Mouse (Mus musculus): ENCODE results near the gene Dnajc16. TPM values are rescaled to one million over a fixed set of nuclear protein-coding genes. Genes with fewer than 3 reads are reported as not detected.

The Dnajc16 gene
- polyA plus RNA-seq (2012; rRNA removed) (11.9 and 12.4 TPM in 2 replicates), polyA plus RNA-seq (2014; fragmentation: Nextera tagmentation; extraction: Ambion mirVana) (2.8 and 3.2 TPM in 2 replicates)

GRCm38 (mm10) chr4:141790524-141790990 lies at the start of gene Dnajc16:
Dnajc16 (minus strand) TSS chr4:141790931.
- WGBS = under 1% methylated on average over 37 of the region's 42 CpGs
- Histone ChIP-seq H3K36me3 (ENCODE audit: control insufficient read depth, insufficient read depth, low read length) (peaks cover 14% of the 10 kb centered on the region), H3K27ac (replicated peaks; ENCODE audit: low read depth, low read length) (0 out of 2 replicates have a peak within 1 kb of the TSS, but pooled peaks have one; percentile 58), H3K9me3 (ENCODE audit: control insufficient read depth, low read length) (no peaks in the 10 kb centered on the region), H3K4me2 (replicated peaks; ENCODE audit: low read depth, low read length, severe bottlenecking) (peak within 1 kb of the TSS; percentile 89), H3K27me3 (ENCODE audit: control insufficient read depth, insufficient read depth, low read length) (no peaks in the 10 kb centered on the region), H3K4me3 (replicated peaks; ENCODE audit: low read length) (peak within 1 kb of the TSS; percentile 97), H3K9ac (ENCODE audit: low read depth, low read length, severe bottlenecking) (peak within 1 kb of the TSS; percentile 87), H3K4me1 (ENCODE audit: control insufficient read depth, insufficient read depth, low read length) (peaks cover 12% of the 10 kb centered on the region; the same call in 1 of the 2 replicates)
- DNase-seq (ENCODE audit: low spot score) = peak; percentile 99
- peak; percentile 72; the same call in 1 of the 2 replicates for TF ChIP-seq POLR2A (IDR thresholded peaks at IDR 0.05; ENCODE audit: borderline replicate concordance, extremely low read depth, insufficient read depth, insufficient read length)
- ATAC-seq (ENCODE audit: low FRiP score, low read depth) = peak; percentile 91

GRCm38 (mm10) chr4:141834536-141835095 lies 43.9 kb upstream of the Dnajc16 start:
- Histone ChIP-seq H3K4me3 (replicated peaks; ENCODE audit: low read length) (no peak overlapping the region), H3K36me3 (ENCODE audit: control insufficient read depth, insufficient read depth, low read length) (no peaks in the 10 kb centered on the region), H3K4me1 (ENCODE audit: control insufficient read depth, insufficient read depth, low read length) (no peaks in the 10 kb centered on the region), H3K27ac (replicated peaks; ENCODE audit: low read depth, low read length) (no peak overlapping the region), H3K9me3 (ENCODE audit: control insufficient read depth, low read length) (no peaks in the 10 kb centered on the region), H3K27me3 (ENCODE audit: control insufficient read depth, insufficient read depth, low read length) (no peaks in the 10 kb centered on the region), H3K4me2 (replicated peaks; ENCODE audit: low read depth, low read length, severe bottlenecking) (no peak overlapping the region), H3K9ac (ENCODE audit: low read depth, low read length, severe bottlenecking) (no peak overlapping the region)
- ATAC-seq (ENCODE audit: low FRiP score, low read depth) = no peak
- DNase-seq (ENCODE audit: low spot score) = no peak
- no peak for TF ChIP-seq POLR2A (IDR thresholded peaks at IDR 0.05; ENCODE audit: borderline replicate concordance, extremely low read depth, insufficient read depth, insufficient read length)
- WGBS = 57% methylated on average over 5 of the region's 5 CpGs

GRCm38 (mm10) chr4:141833911-141834310 lies 43.2 kb upstream of the Dnajc16 start:
- Histone ChIP-seq H3K9me3 (ENCODE audit: control insufficient read depth, low read length) (no peaks in the 10 kb centered on the region), H3K27ac (replicated peaks; ENCODE audit: low read depth, low read length) (no peak overlapping the region), H3K4me2 (replicated peaks; ENCODE audit: low read depth, low read length, severe bottlenecking) (no peak overlapping the region), H3K27me3 (ENCODE audit: control insufficient read depth, insufficient read depth, low read length) (no peaks in the 10 kb centered on the region), H3K4me1 (ENCODE audit: control insufficient read depth, insufficient read depth, low read length) (no peaks in the 10 kb centered on the region), H3K4me3 (replicated peaks; ENCODE audit: low read length) (no peak overlapping the region), H3K9ac (ENCODE audit: low read depth, low read length, severe bottlenecking) (no peak overlapping the region), H3K36me3 (ENCODE audit: control insufficient read depth, insufficient read depth, low read length) (no peaks in the 10 kb centered on the region)
- WGBS = 46% methylated on average over 1 of the region's 1 CpGs
- ATAC-seq (ENCODE audit: low FRiP score, low read depth) = no peak
- no peak for DNase-seq (ENCODE audit: low spot score)
- no peak for TF ChIP-seq POLR2A (IDR thresholded peaks at IDR 0.05; ENCODE audit: borderline replicate concordance, extremely low read depth, insufficient read depth, insufficient read length)

GRCm38 (mm10) chr4:141831361-141831760 lies 40.6 kb upstream of the Dnajc16 start:
- no peak overlapping the region for H3K27ac ChIP-seq (replicated peaks; ENCODE audit: low read depth, low read length)
- ATAC-seq (ENCODE audit: low FRiP score, low read depth) (no peak), DNase-seq (ENCODE audit: low spot score) (no peak)
- no peaks in the 10 kb centered on the region for H3K36me3 ChIP-seq (ENCODE audit: control insufficient read depth, insufficient read depth, low read length)
- H3K4me3 ChIP-seq (replicated peaks; ENCODE audit: low read length) = no peak overlapping the region
- no peak for TF ChIP-seq POLR2A (IDR thresholded peaks at IDR 0.05; ENCODE audit: borderline replicate concordance, extremely low read depth, insufficient read depth, insufficient read length)
- no peaks in the 10 kb centered on the region for H3K27me3 ChIP-seq (ENCODE audit: control insufficient read depth, insufficient read depth, low read length)
- WGBS = 85% methylated on average over 7 of the region's 7 CpGs
- no peak overlapping the region for H3K9ac ChIP-seq (ENCODE audit: low read depth, low read length, severe bottlenecking)
- H3K9me3 ChIP-seq (ENCODE audit: control insufficient read depth, low read length) = no peaks in the 10 kb centered on the region
- H3K4me1 ChIP-seq (ENCODE audit: control insufficient read depth, insufficient read depth, low read length) = no peaks in the 10 kb centered on the region
- no peak overlapping the region for H3K4me2 ChIP-seq (replicated peaks; ENCODE audit: low read depth, low read length, severe bottlenecking)

- H3K4me3 ChIP-seq (replicated peaks; ENCODE audit: low read length) = no peak overlapping the region
- H3K4me2 ChIP-seq (replicated peaks; ENCODE audit: low read depth, low read length, severe bottlenecking) = no peak overlapping the region
- ATAC-seq (ENCODE audit: low FRiP score, low read depth) (no peak), DNase-seq (ENCODE audit: low spot score) (no peak)
- H3K9me3 ChIP-seq (ENCODE audit: control insufficient read depth, low read length) = no peaks in the 10 kb centered on the region
- no peaks in the 10 kb centered on the region for H3K27me3 ChIP-seq (ENCODE audit: control insufficient read depth, insufficient read depth, low read length)
- 43% methylated on average over 11 of the region's 11 CpGs for WGBS
- H3K4me1 ChIP-seq (ENCODE audit: control insufficient read depth, insufficient read depth, low read length) = no peaks in the 10 kb centered on the region
- H3K9ac ChIP-seq (ENCODE audit: low read depth, low read length, severe bottlenecking) = no peak overlapping the region
- no peaks in the 10 kb centered on the region for H3K36me3 ChIP-seq (ENCODE audit: control insufficient read depth, insufficient read depth, low read length)
- no peak for TF ChIP-seq POLR2A (IDR thresholded peaks at IDR 0.05; ENCODE audit: borderline replicate concordance, extremely low read depth, insufficient read depth, insufficient read length)
- H3K27ac ChIP-seq (replicated peaks; ENCODE audit: low read depth, low read length) = no peak overlapping the region
Measured at GRCm38 (mm10) chr4:141830381-141830780, 39.6 kb upstream of the Dnajc16 start.

All from limb, embryonic 14.5 days (tissue).